Mouse (Mus musculus) ES-E14 (cell line): ENCODE measurements around the gene Spsb4. TPM values are rescaled to one million over a fixed set of nuclear protein-coding genes. Genes with fewer than 3 reads are reported as not detected.

Source experiments
- DNase-seq: peaks from one replicate; pipeline ENCODE4 v3.0.0-alpha.2; 2013; ENCODE audit warnings: low read depth, low spot score
- H3K27ac ChIP-seq: 2 replicates; pipeline ENCODE4 v1.5.1; 2012; ENCODE audit warnings: low read depth, mild to moderate bottlenecking, low read length, moderate library complexity, mixed read lengths; ENCODE audit not compliant: poor library complexity, insufficient read depth, severe bottlenecking
- H3K36me3 ChIP-seq: 2 replicates; pipeline ENCODE4 v1.6.1; 2012; ENCODE audit warnings: mild to moderate bottlenecking, low read length, moderate library complexity, mixed read lengths; ENCODE audit not compliant: control insufficient read depth, poor library complexity, insufficient read depth, severe bottlenecking
- H3K4me1 ChIP-seq, 2 experiments: fragments of 150-350 bp in 1 of 2; sonication (generic) in 1 of 2; 2 replicates each; pipeline ENCODE4 v1.6.1; 2012; ENCODE audit warnings: low read length in 2 of 2, mild to moderate bottlenecking in 1 of 2, mixed read lengths in 1 of 2; ENCODE audit not compliant: control insufficient read depth in 2 of 2, insufficient read depth in 2 of 2, poor library complexity in 1 of 2
- H3K4me3 ChIP-seq, 2 experiments: fragments of 150-350 bp in 1 of 2; sonication (generic) in 1 of 2; 2 replicates each; pipeline ENCODE4 v1.5.1; 2012; ENCODE audit warnings: low read length in 2 of 2, low read depth in 1 of 2, mild to moderate bottlenecking in 1 of 2, mixed read lengths in 1 of 2; ENCODE audit not compliant: insufficient read depth in 1 of 2, poor library complexity in 1 of 2, severe bottlenecking in 1 of 2
- H3K9ac ChIP-seq: 2 replicates; pipeline ENCODE4 v1.6.1; 2012; ENCODE audit warnings: low read depth, mild to moderate bottlenecking, low read length, mixed read lengths; ENCODE audit not compliant: poor library complexity, insufficient read depth, severe bottlenecking
- H3K9me3 ChIP-seq: fragments of 150-350 bp; sonication (generic); 2 replicates; pipeline ENCODE4 v1.6.1; 2012; ENCODE audit warnings: low read depth, mild to moderate bottlenecking, low read length; ENCODE audit not compliant: control insufficient read depth, insufficient read depth
- CHD2 ChIP-seq: IDR thresholded peaks from 2 replicates; pipeline ENCODE4 v1.6.1; 2014; ENCODE audit warnings: mild to moderate bottlenecking, low read depth, low read length, inconsistent platforms
- HCFC1 ChIP-seq: IDR thresholded peaks from 2 replicates; pipeline ENCODE4 v1.6.1; 2012; ENCODE audit warnings: low read length, inconsistent platforms, borderline replicate concordance; ENCODE audit not compliant: insufficient read depth
- MAFK ChIP-seq: IDR thresholded peaks from 2 replicates; pipeline ENCODE4 v1.6.1; 2014; ENCODE audit warnings: mild to moderate bottlenecking, low read depth, low read length, inconsistent platforms; ENCODE audit not compliant: insufficient read depth
- ZC3H11A ChIP-seq: IDR thresholded peaks from 2 replicates; pipeline ENCODE4 v1.6.1; 2012; ENCODE audit warnings: low read depth, mild to moderate bottlenecking, inconsistent platforms, low read length, borderline replicate concordance
- ZNF384 ChIP-seq: IDR thresholded peaks from 2 replicates; pipeline ENCODE4 v1.6.1; 2012; ENCODE audit warnings: low read depth, low read length, inconsistent platforms
- in situ Hi-C, 2 experiments: fragments of 600-800 bp; cut with MboI; formaldehyde crosslinking; loops; one replicate each; pipeline ENCODE4 v1.15.1; 2025; ENCODE audit warnings: low sequenced_read_pairs in 2 of 2, inconsistent platforms in 1 of 2; ENCODE audit not compliant: unreplicated experiment in 2 of 2
- total RNA-seq: library from RNA; depleted of rRNA; stranded (reverse); fragments of 300-350 nt; gene quantifications from 2 replicates; pipeline ENCODE4 v1.2.3, GENCODE M21; 2012; rRNA removed

Gene Spsb4
- total RNA-seq = 1.6 and 1.7 TPM in 2 replicates

- no peak for TF ChIP-seq ZNF384
- TF ChIP-seq MAFK = no peak
- no peak for TF ChIP-seq CHD2
- no peak for TF ChIP-seq ZC3H11A
- no peak for TF ChIP-seq HCFC1
- Histone ChIP-seq H3K4me3 (peak within 1 kb of the TSS; percentile 74 to 90), H3K9me3 (no peaks in the 10 kb centered on the region), H3K36me3 (no peaks in the 10 kb centered on the region), H3K4me1 (peaks cover 6 to 9% of the 10 kb centered on the region in 2 experiments; a peak in 3 of 4 replicates), H3K27ac (no peak within 1 kb of the TSS), H3K9ac (peak within 1 kb of the TSS; percentile 64)
- in situ Hi-C loops = no loop called here
- DNase-seq = peak; percentile 59
These were observed at the start of gene Spsb4 for GRCm38 (mm10) chr9:97018677-97019147. Gene Spsb4, minus strand, starts transcription at chr9:97018843.

GRCm38 (mm10) chr9:97067761-97068160 is 49.1 kb upstream of the Spsb4 start:
- no peak for DNase-seq
- H3K27ac ChIP-seq = no peak overlapping the region
- no peak overlapping the region for H3K9ac ChIP-seq
- H3K9me3 ChIP-seq = no peaks in the 10 kb centered on the region
- in situ Hi-C loops = loop anchor here (5.0 to 10.0 kb wide), 2 partner anchors 153 to 155 kb away; no protein-coding TSS in a partner anchor
- H3K36me3 ChIP-seq = peaks cover 6% of the 10 kb centered on the region
- H3K4me1 ChIP-seq = no peaks in the 10 kb centered on the region; a peak in 1 of 4 replicates
- TF ChIP-seq HCFC1 (no peak), MAFK (no peak), ZC3H11A (no peak), ZNF384 (no peak)
- H3K4me3 ChIP-seq = no peak overlapping the region

GRCm38 (mm10) chr9:97065885-97066284 is 47.2 kb upstream of the Spsb4 start:
- Histone ChIP-seq H3K9me3 (no peaks in the 10 kb centered on the region), H3K4me3 (no peak overlapping the region), H3K9ac (no peak overlapping the region), H3K36me3 (peaks cover 4% of the 10 kb centered on the region), H3K27ac (no peak overlapping the region), H3K4me1 (no peaks in the 10 kb centered on the region; a peak in 1 of 4 replicates)
- in situ Hi-C loops = loop anchor here (5.0 to 10.0 kb wide), 2 partner anchors 151 to 154 kb away; no protein-coding TSS in a partner anchor
- no peak for TF ChIP-seq ZC3H11A
- no peak for TF ChIP-seq MAFK
- TF ChIP-seq CHD2 = no peak
- no peak for DNase-seq

- in situ Hi-C loops = loop anchor here (5.0 to 10.0 kb wide), 2 partner anchors 150 to 153 kb away; no protein-coding TSS in a partner anchor
- H3K27ac ChIP-seq = no peak overlapping the region
These were observed 46.6 kb upstream of the Spsb4 start for GRCm38 (mm10) chr9:97065216-97065615.

GRCm38 (mm10) chr9:97064161-97064560 is 45.5 kb upstream of the Spsb4 start:
- DNase-seq = no peak
- in situ Hi-C loops = loop anchor here in 1 of 2 experiments (10.0 kb wide), 1 partner anchor 149 kb away; no protein-coding TSS in a partner anchor
- Histone ChIP-seq H3K4me3 (no peak overlapping the region), H3K27ac (no peak overlapping the region), H3K9ac (no peak overlapping the region), H3K9me3 (no peaks in the 10 kb centered on the region), H3K4me1 (no peaks in the 10 kb centered on the region; a peak in 1 of 4 replicates), H3K36me3 (peaks cover 4% of the 10 kb centered on the region)
- TF ChIP-seq ZNF384 (no peak), ZC3H11A (no peak), MAFK (no peak), CHD2 (no peak), HCFC1 (no peak)

More at GRCm38 (mm10) chr9:97065216-97065615, 46.6 kb upstream of the Spsb4 start:
- H3K9ac ChIP-seq = no peak overlapping the region
- no peaks in the 10 kb centered on the region; a peak in 1 of 4 replicates for H3K4me1 ChIP-seq
- DNase-seq = no peak
- no peaks in the 10 kb centered on the region for H3K9me3 ChIP-seq
- no peak overlapping the region for H3K4me3 ChIP-seq
- no peak for TF ChIP-seq MAFK
- no peak for TF ChIP-seq CHD2
- H3K36me3 ChIP-seq = peaks cover 4% of the 10 kb centered on the region
